Mouse (Mus musculus) adrenal gland, adult (tissue): ENCODE results near the gene Nxph1.

Experiments used
- DNase-seq, 2 experiments: peaks; one replicate each; pipeline ENCODE4 v3.0.0; 2022 to 2023; ENCODE audit warnings: low spot score in 1 of 2; ENCODE audit not compliant: inconsistent age in 2 of 2

The Nxph1 gene

DNA sequence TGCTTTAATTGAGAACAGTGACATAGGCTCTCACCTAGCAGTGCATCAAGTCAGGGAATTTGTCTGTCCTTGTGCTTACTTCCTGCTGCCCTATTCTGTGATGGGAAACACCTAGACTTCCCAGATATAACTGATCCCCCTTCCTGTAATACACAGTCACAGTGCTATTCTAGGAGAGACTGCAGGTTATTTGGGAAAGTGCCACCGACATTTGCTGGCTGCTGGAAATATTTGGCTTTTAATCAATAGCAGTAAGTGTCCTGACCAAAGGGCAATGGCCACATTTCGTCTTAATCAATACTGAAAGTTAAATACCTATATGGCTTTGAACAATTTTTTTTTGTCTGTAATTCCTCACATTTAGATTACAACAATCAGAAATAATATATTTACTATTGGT, 170.9 kb downstream of the Nxph1 start:
- no peak for DNase-seq

- no peak for DNase-seq
These were observed 176.2 kb downstream of the Nxph1 start for GRCm38 (mm10) chr6:9124321-9124914.

GRCm38 (mm10) chr6:9133589-9134279, 185.5 kb downstream of the Nxph1 start:
- DNase-seq: no peak

DNA sequence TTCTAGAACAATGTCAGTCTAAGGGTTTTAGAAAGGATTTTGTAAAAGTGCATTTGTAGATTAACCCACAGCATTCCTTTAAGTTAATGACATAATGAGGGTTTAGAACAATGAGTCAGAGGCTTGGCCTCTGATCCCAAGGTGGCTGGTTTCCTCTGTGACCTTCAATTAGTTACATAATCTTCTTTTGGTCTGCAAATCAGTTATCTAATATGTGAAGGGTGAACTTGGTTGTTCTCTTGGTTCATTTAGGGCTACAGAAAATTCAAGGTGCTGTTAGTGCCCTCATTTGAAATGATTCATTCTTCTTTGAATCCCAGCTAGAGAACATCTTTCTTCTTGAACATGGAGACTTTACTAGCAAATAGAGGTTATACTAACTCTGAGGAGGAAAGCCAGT, 199.7 kb downstream of the Nxph1 start:
- DNase-seq: peak; percentile 13 to 77

- peak; percentile 4 to 38 for DNase-seq
These were observed 201.6 kb downstream of the Nxph1 start for GRCm38 (mm10) chr6:9149791-9150190.

GRCm38 (mm10) chr6:9159191-9159590, 211.0 kb downstream of the Nxph1 start:
- no peak for DNase-seq

DNA sequence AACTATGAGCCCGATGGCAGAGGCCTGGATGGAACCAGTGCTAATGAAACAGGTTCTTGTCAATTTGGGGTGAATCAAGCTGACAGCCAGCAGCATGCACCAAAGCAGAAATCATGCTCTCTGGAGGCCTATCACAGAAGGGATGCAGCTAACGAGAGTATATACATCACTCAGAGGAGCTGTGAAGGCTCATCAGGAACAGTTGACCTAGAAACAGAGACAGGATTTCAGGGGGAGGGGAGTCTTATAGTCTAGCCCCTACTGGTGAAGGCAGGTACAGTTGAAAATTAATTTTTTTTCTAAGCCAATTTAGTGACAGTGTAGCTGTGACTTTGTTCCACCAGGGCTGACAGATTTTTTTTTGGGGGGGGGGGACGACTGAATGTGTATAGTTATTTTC, 234.2 kb downstream of the Nxph1 start:
- no peak for DNase-seq

DNA sequence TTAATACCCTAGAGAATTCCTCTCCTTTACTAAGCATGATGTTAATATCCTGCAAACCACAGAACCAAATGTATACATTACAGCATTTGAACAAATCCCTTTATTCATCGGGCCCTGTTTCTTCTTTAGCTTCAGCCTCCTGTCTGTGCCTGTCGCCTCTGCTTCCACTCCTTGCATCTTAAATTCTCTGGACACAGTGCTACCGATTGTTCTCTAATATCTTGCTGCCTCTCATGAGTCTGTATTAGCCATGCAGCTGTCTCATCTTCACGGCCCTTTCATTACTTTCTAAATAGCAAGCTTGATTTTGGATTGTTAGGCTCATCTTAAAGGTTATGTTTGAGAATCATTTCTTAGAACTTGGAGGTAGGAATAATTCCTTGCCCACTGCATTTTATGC, 262.5 kb downstream of the Nxph1 start:
- DNase-seq: no peak

- DNase-seq: peak; percentile 5 to 76
These were observed 272.7 kb downstream of the Nxph1 start for GRCm38 (mm10) chr6:9220724-9221453.

DNA sequence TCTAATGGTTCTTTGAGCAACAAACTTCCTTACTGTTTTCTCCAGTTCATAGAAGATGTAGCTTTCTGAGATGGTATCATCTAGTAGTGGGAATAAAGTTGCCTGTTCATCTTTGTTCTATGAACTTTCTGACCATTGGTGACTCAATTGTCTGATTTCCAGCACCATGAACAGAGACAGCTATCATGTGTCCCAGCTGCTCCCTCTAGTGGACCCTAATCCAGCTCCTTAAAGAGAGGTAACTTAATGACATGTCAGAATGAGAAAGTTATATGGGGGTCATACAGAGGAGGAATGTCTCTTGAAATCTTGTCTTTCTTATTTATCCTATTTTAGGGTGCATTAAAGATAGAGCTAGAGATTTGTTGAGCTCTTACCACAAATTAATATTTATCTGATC, 286.6 kb downstream of the Nxph1 start:
- peak; percentile 8 to 81 for DNase-seq

GRCm38 (mm10) chr6:9267998-9268397, 319.8 kb downstream of the Nxph1 start:
- DNase-seq: no peak
